Mouse (Mus musculus): ENCODE data around the gene Atp5mpl.

Gene Atp5mpl

DNA sequence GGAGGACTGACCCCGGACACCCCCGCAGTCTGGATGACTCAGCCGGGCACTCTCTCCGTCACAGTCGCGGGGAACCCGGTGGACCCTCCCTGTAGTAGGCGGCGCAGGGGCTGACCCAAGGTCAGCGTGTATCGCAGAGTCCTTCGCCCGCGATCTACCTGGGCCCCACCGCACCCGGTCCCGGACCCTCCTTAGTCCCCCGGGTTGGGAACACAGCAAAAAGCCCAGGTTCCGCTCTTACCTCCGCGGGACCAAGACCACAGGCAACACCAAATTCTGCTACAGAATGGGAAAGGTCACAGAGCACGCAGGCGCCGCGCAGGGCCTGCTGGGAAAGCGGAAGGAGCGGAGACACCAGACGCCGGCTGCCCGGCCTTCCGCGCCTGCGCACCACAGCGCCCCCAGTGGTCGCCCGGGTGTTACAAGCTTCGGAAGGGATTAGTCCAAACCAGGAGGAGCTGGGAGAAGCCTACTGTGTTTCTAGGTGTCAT lies at the start of gene Atp5mpl:
TSS of gene Atp5mpl (minus strand) at position 295 of the 491 bp plus-strand sequence.
- DNase-seq (ENCODE audit: low spot score), result peak; percentile 92

DNA sequence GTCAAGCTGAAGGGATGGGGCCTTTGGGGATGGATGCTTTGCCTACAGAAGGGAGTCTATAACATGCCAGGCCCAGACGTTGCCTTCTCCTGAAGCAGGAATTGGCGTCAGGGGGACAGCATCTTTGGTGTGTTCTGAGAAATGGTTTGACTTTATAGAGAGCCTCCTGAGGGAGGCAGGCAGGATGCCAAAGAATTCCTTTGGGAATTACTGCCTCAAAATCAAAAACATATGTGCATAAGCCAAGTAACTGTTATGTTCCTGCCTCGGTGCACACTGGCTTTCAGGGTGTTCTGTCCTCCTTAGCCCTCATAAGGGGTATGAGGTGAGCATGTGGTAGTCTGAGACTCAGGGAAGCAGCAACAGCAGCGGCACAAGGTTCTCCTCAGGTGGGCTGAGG lies 49.6 kb upstream of the Atp5mpl start:
- DNase-seq (ENCODE audit: low spot score), result no peak

DNA sequence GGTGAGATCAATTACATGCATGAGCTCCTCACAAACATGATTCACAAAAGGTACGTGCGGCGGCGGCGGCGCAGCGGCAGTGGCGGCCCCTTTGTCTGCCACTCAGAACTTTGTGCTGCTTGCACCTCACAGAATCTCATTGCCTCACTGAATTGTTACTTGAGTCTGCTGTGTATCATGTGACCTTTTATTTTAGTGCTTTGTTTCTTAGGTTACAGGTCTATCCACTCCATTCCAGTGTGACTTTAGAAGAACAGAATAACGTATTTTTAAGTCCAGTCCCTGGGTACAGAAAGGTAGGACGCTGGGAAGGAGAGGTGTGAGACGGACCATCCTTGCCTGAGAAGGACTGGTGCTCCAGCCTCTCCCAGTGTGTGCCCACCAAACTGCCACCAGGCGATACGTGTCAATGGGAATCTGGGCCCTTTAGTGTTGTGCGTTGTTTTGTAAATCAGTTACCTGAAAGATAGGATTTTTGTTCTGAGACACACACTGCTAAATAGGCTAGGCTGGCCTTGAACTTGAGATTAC lies 46.6 kb upstream of the Atp5mpl start:
- no peak for DNase-seq (ENCODE audit: low spot score)

DNA sequence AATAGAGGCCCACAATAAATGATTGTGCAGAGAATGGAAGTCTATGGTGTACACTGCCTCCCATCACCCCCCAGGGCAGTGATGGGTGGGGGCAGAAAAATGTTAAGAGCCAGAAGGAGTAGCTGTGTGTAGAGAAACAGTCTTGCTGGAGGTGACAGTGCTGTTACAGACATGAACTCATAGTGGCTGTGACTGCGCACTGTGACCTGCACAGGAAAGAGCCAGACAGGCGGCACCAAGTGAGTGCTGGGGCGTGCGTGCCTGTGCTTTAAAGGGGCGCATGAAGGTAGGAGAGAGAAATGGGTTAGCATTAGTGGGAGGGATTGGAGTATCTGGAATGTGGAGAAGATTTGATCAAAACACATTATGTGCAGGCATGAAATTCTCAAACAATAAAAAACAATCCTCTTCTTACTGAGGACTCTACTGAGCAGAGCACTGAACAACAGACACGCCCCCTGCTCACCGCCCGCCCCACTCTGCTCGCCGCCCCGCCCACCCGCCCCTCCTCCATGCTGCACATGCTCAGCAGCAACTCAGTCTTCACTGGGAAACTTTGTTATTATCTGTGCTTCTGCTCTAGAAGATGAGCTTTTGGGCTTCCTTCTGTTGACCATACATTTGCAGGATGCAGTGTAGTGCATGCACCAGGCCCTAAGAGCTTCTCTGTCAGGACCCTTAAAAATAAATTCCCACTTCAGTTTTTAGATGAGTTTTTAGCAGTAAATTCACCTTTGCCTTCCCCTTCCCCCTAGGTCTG lies 45.9 kb upstream of the Atp5mpl start:
- no peak for DNase-seq (ENCODE audit: low spot score)

DNA sequence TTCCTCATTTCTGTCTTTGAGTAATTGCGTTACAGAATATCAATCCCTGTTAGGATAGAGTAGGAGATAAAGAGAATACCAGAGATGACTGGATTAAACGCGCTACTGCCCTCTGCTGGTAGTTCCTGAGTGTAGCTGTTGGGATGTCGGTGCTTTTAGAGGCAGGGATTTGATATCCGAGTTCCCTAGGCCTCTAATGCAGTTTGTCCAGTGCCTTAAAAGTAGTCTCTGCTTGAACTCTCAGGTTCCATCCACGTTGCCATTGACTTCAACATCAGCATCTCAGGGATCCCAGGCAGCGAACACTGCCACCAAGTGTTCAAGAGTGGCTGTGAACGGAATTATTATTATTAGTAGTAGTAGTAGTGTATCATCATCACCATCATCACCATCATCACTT lies 34.4 kb upstream of the Atp5mpl start:
- peak; percentile 80 for DNase-seq (ENCODE audit: low spot score)

DNA sequence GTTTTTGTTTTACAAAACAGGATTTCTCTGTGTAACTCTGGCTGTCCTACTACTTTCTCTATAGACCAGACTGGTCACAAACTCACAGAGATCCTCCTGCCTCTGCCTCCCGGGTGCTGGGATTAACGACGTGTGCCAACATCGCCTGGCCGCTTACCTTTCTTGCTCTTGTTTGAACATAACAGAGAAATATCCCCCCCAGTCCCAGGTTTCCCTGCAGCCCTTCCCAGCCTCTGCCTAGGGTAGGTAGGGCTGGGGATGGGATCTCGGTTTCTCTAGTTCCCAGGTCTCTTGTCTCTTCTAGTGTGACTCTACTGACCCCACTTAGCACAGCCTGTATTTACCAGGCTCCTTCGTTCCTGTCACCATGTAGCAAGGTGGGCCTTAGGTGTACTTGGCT lies 33.0 kb upstream of the Atp5mpl start:
- no peak for DNase-seq (ENCODE audit: low spot score)

DNA sequence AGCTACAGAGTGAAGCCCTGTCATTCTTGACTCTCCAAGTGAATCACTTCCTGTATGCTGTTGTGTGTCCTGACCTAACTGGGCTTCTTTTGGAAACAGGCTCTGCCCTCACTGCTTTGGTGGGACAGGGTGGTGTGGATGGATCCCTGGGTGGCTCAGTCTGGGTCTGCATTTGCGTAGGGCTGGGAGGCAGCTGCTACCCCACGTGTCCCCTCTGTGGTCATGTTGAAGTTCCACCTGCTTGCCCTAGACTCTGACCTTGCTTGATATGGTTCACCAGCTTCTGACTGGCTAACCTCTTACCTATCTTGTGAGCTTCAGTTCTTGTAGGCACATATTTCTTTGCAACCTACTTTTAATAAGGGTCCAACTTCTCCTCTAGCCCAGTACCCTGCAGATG lies 28.4 kb upstream of the Atp5mpl start:
- DNase-seq (ENCODE audit: low spot score), result no peak

DNA sequence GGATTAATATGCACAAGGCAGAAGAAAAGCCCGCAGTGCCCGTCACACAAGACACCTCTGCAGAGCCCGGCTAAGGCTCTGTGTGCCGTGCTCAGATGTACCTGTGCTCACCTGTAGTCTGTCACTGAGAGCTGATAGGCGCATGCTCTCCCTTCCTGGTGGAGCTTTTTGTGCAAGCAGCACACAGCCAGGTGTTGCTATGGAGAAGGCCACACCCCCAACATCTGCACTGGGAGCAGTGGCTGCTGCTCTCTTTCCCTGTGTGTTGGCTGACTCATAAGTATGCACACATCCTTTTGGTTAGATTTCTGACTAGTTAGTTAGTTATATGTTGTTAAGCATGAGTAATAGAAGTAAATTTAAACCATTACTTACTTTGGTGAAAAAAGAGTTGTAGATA lies 25.8 kb upstream of the Atp5mpl start:
- no peak for DNase-seq (ENCODE audit: low spot score)

DNA sequence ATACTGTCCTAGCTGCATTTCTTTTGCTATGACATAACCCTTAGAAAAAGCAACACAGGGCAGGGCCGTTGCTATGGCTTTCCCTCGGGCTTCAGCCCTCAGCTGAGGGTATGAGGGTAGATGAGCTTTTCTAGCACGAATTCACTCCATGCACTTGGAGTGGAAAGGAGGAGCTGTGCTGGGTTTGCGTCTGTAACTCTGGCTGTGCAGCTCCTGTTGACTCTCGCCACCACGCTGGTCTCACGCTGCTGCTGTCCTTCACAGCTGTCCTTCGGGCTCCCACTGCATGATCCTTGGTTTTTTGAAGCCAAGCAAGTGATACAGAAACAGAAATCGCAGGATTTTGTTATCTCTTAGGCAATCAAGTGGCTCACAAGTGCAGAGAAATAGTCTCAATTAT lies 20.0 kb upstream of the Atp5mpl start:
- no peak for DNase-seq (ENCODE audit: low spot score)

DNA sequence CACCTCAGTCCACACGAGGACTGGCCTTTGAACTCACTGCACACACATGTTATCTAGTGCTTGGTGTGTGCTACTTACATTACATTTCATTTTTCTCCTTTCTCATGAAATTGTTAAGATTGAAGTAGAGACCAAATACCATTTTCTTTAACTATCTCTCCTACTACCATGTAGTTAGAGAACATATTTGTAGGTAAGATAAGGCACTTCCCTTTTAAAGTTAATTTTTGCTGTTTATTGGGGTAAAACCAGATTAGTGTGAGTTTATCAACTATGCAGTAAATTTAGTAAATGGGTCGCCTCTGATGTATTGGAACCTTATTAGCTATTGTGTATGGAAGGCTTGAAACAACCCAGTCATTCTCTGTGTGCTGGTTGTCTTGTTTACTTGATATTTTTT lies 16.4 kb upstream of the Atp5mpl start:
- DNase-seq (ENCODE audit: low spot score), result no peak

DNA sequence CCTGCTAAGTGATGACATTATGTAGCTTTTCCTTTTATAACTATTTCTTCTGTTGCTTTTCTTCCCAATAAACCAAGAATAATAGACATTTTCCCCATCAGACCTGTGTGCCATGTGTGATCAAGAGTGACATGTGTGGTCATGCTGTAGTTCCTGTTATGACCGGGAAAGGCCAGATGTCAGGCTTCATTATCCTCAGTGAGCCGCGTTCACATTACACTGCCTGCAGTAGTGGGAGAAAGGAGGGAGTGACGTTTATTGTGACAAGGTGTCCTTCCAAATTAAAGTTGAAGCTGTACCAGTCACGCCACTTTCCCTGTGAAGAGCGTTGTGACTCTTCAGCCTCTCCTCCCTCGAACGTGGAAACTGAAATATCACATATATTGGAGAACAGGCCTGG lies 15.1 kb upstream of the Atp5mpl start:
- no peak for DNase-seq (ENCODE audit: low spot score)

DNA sequence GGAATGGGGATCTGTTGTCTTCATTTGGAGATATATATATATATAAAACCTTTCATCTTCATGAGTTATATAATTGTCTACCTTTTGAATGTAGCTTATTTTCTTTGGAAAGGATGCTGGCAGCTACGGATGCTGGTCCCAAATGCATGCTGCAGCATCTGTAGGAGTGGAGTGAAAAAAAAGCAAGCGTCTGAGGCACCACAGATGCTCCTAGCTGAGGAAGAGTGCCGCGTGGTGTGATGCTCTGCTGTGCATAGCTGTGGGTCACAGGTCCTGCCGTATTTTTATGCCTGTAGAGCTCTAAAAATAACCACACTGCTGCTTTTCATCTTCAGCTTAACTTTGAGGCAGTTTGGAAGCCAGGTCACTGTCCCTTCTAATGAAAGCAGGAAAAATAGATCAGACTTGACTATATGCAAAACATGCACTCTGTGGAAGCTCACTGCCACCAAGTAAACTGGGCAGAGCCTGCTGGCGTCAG lies 14.2 kb upstream of the Atp5mpl start, which contains the start of gene Rd3l:
TSS of gene Rd3l (minus strand) at position 431 of the 481 bp plus-strand sequence.
- no peak for DNase-seq (ENCODE audit: low spot score)

DNA sequence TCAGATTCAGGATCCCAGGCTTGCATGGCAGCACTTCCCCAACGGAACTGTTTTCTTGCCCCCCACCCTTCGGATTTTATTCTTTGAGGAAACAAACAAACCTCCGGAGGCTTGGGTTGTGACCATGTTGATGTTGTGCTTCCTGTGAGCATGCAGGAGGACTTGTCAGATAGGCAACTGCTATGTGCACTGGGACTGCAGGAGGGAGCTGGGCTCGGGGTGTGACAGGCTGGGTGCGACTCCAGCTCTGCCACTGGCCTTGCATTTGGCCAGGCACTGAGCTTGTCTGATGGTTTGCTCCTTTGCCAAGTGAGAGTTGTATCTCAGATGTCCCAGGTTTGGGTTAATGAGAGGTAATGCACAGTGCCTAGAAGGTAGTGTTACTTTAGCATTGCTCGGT lies 11.5 kb upstream of the Atp5mpl start:
- DNase-seq (ENCODE audit: low spot score), result no peak

DNA sequence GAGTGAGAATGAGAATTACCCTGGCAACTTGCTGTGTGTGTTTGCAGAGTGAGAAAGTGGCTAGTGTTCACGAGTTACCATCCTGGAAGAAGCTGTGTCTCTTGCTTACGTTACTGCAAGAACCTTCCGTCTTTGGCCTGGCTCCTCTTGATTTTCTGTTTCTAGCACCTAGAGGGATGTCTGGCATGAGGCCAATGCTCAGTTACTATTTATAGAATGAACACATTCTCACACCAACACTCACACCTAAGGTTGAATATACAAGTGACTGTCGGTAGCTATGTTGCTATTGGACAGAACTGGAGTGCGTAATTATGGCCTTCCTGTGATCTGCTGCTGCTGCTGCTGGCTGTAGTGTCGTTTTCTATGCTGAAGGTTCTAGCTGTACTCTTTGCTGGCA lies 10.4 kb upstream of the Atp5mpl start:
- no peak for DNase-seq (ENCODE audit: low spot score)

DNA sequence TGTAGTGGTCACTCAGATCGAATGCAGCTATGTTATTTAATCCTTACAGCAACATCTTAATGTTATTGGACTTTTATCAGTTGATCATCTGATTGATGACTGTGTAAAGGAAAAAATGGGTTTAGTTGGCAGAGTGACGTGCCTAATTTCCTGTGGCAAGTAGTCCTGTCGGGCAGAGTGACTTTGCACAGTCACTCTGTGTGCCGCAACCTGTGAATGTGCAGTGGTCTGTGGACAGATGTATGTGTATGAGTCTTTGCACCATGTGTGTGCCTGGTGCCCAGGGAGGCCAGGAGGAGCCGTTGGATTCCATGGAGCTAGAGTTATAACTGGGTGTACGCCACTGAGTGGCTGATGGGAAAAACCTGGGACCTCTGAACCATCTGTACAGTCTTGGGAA lies 7.8 kb upstream of the Atp5mpl start:
- DNase-seq (ENCODE audit: low spot score), result no peak

DNA sequence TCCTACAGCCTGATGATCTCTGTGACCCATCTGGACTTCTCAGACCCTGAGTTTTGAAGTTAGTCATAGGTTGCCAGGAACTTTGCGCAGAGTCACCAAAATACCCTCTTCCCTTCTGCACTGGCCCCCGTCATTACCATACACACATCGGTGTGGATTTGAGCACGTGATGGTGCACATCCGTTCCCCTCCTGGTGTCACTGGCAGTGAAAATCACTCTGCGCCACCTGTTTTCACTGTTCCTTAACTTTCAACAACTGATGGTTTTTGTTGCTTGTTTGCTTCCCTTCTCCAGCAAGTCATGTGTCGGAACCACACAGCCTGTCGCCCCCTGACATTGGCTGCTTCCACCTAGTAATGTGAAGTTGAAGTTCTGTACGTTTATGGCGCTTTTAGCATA lies 5.7 kb upstream of the Atp5mpl start:
- DNase-seq (ENCODE audit: low spot score), result no peak

DNA sequence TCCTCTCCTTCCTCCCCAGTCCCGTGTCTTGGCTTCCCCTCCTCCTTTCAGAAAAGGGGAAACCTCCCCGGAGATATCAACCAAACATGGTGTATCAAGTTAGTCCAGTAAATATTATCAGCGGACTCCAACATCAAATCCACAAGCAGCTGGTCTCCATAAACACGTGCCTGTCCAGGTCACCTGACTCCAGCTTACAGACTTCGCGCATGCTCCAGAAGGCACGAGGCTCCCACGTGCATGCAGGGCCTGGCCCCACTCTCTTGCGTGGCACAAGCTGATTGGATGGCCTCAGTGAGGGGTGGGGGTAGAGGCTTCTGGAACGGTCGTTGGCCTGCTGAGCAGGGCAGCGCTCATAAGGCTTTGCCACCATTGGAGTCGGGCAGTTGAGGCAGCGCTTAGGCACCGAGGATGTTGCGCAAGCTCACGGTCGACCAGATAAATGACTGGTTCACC lies 4.5 kb upstream of the Atp5mpl start, which contains the start of gene Tdrd9:
TSS of gene Tdrd9 (plus strand) at position 329 of the 456 bp plus-strand sequence.
- DNase-seq (ENCODE audit: low spot score), result no peak

DNA sequence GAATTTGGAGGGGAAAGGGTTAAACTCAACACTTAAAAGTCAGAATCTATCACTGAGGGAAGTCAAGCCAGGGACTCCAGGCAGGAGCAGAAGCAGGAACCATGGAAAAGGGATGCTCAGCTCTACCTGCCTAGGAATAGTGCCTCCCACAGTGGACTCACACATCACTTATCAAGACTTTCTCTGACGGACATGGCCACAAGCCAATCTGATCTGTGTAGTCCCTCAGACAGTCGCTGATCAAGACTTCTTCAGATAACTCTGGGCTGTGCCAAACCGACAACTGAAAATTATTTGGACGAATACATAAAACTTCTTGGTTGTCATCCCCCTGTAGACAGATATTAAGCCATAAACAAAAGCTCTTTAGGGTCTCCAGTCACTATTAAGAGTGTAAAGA lies 3.3 kb upstream of the Atp5mpl start:
- no peak for DNase-seq (ENCODE audit: low spot score)

DNA sequence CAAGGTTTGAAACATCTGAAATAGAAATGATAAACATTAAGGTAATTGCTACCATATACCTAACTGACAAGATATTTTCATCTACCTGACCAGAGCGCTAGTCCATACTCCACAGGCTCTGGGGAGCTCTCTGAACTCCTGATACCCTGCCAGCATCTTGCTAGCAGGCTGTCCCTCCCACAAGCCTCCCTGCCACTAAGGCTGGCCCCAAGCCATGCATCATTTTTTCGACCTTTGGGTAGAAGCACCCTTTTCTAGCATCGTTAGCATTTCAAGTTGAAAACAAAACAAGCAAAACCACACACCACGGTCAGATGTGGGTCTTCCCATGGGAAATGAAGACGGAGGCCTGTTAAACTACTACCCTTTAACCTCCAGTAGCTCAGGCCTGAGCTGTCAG lies 3.4 kb downstream of the Atp5mpl start:
- peak; percentile 37 for DNase-seq (ENCODE audit: low spot score)

DNA sequence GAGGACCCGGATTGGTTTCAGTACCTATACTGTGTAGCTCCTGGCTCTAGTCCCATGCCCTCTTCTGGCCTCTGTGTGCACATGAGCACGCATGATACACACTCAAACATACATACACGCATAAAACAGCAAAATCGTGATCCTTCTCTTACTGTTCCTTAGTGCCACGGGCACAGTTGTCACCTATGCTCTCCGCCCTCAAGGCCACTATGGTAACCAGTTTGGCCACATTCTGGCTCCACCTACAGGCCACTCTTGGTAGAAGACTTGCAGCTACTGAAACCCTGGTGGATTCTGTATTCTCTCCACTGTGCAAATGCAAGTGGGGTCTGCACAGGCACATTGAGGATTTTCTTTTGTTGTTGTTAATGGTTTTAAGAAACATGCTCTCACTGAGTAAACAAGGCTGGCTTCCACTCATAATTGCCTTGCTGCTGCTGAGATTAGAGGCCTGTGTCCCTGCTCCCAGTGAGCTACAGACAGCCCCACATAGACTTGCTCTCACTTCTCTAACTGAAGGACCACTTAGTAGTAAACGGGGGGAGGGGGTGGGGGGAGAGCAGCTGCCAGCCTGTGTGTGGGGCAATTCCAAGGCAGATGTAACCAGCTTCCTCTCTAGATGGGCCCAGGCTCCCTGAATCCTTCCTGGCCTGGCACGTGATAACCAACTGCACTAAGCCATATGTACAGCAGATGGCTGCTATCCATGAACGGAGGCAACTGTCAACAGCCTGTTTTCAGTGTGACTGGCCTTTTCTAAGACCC lies 8.5 kb downstream of the Atp5mpl start:
- DNase-seq (ENCODE audit: low spot score), result peak; percentile 76

DNA sequence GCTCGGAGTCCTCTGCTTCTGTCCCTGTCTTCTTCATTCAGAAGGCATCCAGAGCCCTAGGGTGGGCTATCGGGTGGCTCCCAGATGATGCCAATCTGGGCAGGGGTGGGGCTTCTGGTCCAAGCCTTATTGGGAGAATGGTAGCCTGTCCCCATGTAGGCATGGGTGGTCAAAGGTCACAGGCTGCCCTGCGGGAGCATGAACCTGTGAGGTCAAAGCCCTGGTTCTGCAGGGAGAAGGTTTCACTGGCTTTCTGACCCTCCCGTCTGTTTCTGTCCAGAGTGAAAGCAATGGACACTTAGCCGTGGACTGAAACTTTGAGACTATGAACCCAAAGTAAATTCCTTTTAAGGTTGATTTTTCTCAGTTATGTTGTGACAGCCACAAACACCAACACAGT lies 10.6 kb downstream of the Atp5mpl start:
- no peak for DNase-seq (ENCODE audit: low spot score)

DNA sequence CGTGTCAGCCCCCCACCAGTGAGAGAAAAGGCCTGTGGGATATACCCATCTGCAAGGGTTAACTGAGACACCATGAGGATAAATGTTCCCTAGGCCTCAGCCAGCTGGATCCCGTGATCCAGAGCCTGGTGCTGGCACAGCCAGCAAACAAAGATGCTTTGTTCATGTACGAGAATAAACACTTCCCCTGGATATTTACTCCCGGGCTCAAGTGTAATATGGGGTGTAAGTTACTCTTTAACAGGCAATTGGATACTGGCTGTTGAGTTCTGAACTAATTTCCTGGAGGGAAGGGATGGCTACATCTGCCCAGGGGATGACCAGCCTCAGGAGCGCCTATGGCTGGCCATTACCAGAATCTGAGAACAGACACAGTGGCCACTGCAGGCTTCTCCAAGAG lies 15.1 kb downstream of the Atp5mpl start:
- DNase-seq (ENCODE audit: low spot score), result no peak

DNA sequence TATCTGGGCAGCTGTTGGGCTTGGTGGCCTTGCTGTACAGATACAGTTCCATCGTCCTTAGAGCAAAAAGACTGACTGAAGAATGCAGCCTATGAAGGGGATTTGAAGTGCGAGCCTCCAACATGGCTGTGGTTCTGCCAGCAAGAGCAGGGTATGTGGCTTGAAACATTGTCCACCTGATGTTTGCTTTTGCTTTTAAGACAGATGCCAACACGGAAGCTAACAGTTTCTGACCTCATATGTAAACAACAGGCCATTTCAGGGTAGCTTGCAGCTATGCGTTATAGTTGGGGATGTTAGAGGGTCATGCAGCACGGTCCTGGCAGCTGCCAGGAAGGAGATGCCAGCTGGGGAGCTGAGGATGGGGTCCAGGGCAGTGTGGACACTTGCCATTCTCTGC lies 16.3 kb downstream of the Atp5mpl start:
- no peak for DNase-seq (ENCODE audit: low spot score)

Measured in adipocyte (in vitro differentiated cells).